Mouse (Mus musculus): ENCODE data around the gene Klb.

GRCm38 (mm10) chr5:65326212-65326611 is 21.9 kb upstream of the Klb start:
- TF ChIP-seq CTCF (IDR thresholded peaks at IDR 0.05; ENCODE audit: low read depth, low read length) (no peak), GATA1 (IDR thresholded peaks at IDR 0.05; ENCODE audit: borderline replicate concordance, low read length) (no peak), POLR2AphosphoS5 (IDR thresholded peaks at IDR 0.05; ENCODE audit: insufficient replicate concordance, low read depth, low read length) (no peak), TAL1 (conservative IDR thresholded peaks at IDR 0.05; ENCODE audit: low read depth, low read length) (no peak)

Measured in G1E (cell line).